Mouse (Mus musculus) liver, embryonic 15.5 days (tissue): Measurements from ENCODE around the gene Itpr1. TPM values are rescaled to one million over a fixed set of nuclear protein-coding genes. Genes with fewer than 3 reads are reported as not detected.
A peak's percentile ranks its signal among the peaks of the same experiment; 100 is the strongest.

ENCODE experiments used
- ATAC-seq: fragments of 200-750 bp; cut with Nextera tagmentation; 2 replicates; pipeline ENCODE4 v1.8.0; 2017; ENCODE audit warnings: moderate number of reproducible peaks, mild to moderate bottlenecking, moderate library complexity; ENCODE audit not compliant: insufficient read depth
- H3K27ac ChIP-seq: fragments of 300-500 bp; sonication (generic); replicated peaks from 2 replicates; pipeline ENCODE4 v1.5.1; 2015; ENCODE audit warnings: mild to moderate bottlenecking, inconsistent platforms
- H3K27me3 ChIP-seq: fragments of 300-500 bp; sonication (generic); 2 replicates; pipeline ENCODE4 v1.6.1; 2015; ENCODE audit warnings: mild to moderate bottlenecking, inconsistent platforms
- H3K36me3 ChIP-seq: fragments of 300-500 bp; sonication (generic); replicated peaks from 2 replicates; pipeline ENCODE4 v1.6.1; 2015; ENCODE audit warnings: moderate library complexity, mild to moderate bottlenecking, inconsistent platforms
- H3K4me1 ChIP-seq: fragments of 300-500 bp; sonication (generic); replicated peaks from 2 replicates; pipeline ENCODE4 v1.6.1; 2015; ENCODE audit warnings: inconsistent platforms
- H3K4me2 ChIP-seq: fragments of 300-500 bp; sonication (generic); 2 replicates; pipeline ENCODE4 v1.6.1; 2015; ENCODE audit warnings: moderate library complexity, mild to moderate bottlenecking, inconsistent platforms
- H3K4me3 ChIP-seq: fragments of 300-500 bp; sonication (generic); replicated peaks from 2 replicates; pipeline ENCODE4 v1.5.1; 2015; ENCODE audit warnings: mild to moderate bottlenecking, inconsistent platforms
- H3K9ac ChIP-seq: fragments of 300-500 bp; sonication (generic); 2 replicates; pipeline ENCODE4 v1.6.1; 2015; ENCODE audit warnings: moderate library complexity, mild to moderate bottlenecking, inconsistent platforms
- H3K9me3 ChIP-seq: fragments of 300-500 bp; sonication (generic); replicated peaks from 2 replicates; pipeline ENCODE4 v1.6.1; 2016; ENCODE audit warnings: inconsistent platforms
- WGBS: fragments of 180-500 bp; shearing (Covaris S2); methylation state at CpG from one replicate; pipeline ENCODE4 v1.1.7; 2015; ENCODE audit warnings: mixed read lengths; ENCODE audit not compliant: insufficient replicate concordance; 5-methylcytosine and 5-hydroxymethylcytosine counted together
- polyA plus RNA-seq: library from polyadenylated mRNA; unstranded; fragments of >200 nt; fragmentation: Nextera tagmentation; extraction: Ambion mirVana; gene quantifications from 2 replicates; pipeline ENCODE4 v1.2.1, GENCODE M21; 2015

Itpr1 gene
- 2.1 and 2.6 TPM in 2 replicates for polyA plus RNA-seq

GRCm38 (mm10) chr6:108212881-108213295 is at the start of gene Itpr1:
Gene Itpr1 (plus strand): TSS chr6:108213096.
- no peaks in the 10 kb centered on the region for H3K27me3 ChIP-seq
- peak within 1 kb of the TSS; percentile 59 for H3K27ac ChIP-seq
- H3K4me1 ChIP-seq, result peaks cover 27% of the 10 kb centered on the region
- H3K36me3 ChIP-seq, result no peaks in the 10 kb centered on the region
- no peaks in the 10 kb centered on the region for H3K9me3 ChIP-seq
- WGBS, result under 1% methylated on average over 27 of the region's 27 CpGs
- ATAC-seq, result peak; percentile 99
- H3K9ac ChIP-seq, result peak within 1 kb of the TSS; percentile 63
- H3K4me2 ChIP-seq, result peak within 1 kb of the TSS; percentile 95
- H3K4me3 ChIP-seq, result peak within 1 kb of the TSS; percentile 73

- ATAC-seq, result no peak
- Histone ChIP-seq H3K4me1 (no peaks in the 10 kb centered on the region), H3K27ac (no peak overlapping the region), H3K4me2 (no peak overlapping the region), H3K36me3 (no peaks in the 10 kb centered on the region), H3K27me3 (no peaks in the 10 kb centered on the region), H3K9ac (no peak overlapping the region), H3K9me3 (no peaks in the 10 kb centered on the region), H3K4me3 (no peak overlapping the region)
- 69% methylated on average over 5 of the region's 5 CpGs for WGBS
Observed at GRCm38 (mm10) chr6:108164935-108165334, 48.0 kb upstream of the Itpr1 start.

GRCm38 (mm10) chr6:108165598-108165997 is 47.3 kb upstream of the Itpr1 start:
- Histone ChIP-seq H3K27ac (no peak overlapping the region), H3K36me3 (no peaks in the 10 kb centered on the region), H3K9ac (no peak overlapping the region), H3K4me2 (no peak overlapping the region), H3K9me3 (no peaks in the 10 kb centered on the region), H3K27me3 (no peaks in the 10 kb centered on the region), H3K4me1 (no peaks in the 10 kb centered on the region), H3K4me3 (no peak overlapping the region)
- WGBS, result 42% methylated on average over 2 of the region's 2 CpGs
- ATAC-seq, result no peak

GRCm38 (mm10) chr6:108167946-108168680 is 44.8 kb upstream of the Itpr1 start:
- WGBS, result 35% methylated on average over 7 of the region's 7 CpGs
- ATAC-seq, result no peak
- H3K4me1 ChIP-seq, result no peaks in the 10 kb centered on the region
- no peak overlapping the region for H3K9ac ChIP-seq
- no peaks in the 10 kb centered on the region for H3K27me3 ChIP-seq
- H3K36me3 ChIP-seq, result peaks cover 12% of the 10 kb centered on the region; the same call in 1 of the 2 replicates
- no peak overlapping the region for H3K4me3 ChIP-seq
- H3K9me3 ChIP-seq, result no peaks in the 10 kb centered on the region
- no peak overlapping the region for H3K27ac ChIP-seq
- no peak overlapping the region for H3K4me2 ChIP-seq

- no peak overlapping the region for H3K4me3 ChIP-seq
- WGBS, result 42% methylated on average over 6 of the region's 6 CpGs
Observed at GRCm38 (mm10) chr6:108168723-108169122, 44.2 kb upstream of the Itpr1 start.

GRCm38 (mm10) chr6:108169466-108169865 is 43.4 kb upstream of the Itpr1 start:
- ATAC-seq, result no peak

More at GRCm38 (mm10) chr6:108168723-108169122, 44.2 kb upstream of the Itpr1 start:
- Histone ChIP-seq H3K27me3 (no peaks in the 10 kb centered on the region), H3K4me1 (no peaks in the 10 kb centered on the region), H3K36me3 (peaks cover 13% of the 10 kb centered on the region; the same call in 1 of the 2 replicates), H3K9me3 (no peaks in the 10 kb centered on the region), H3K4me2 (no peak overlapping the region), H3K9ac (no peak overlapping the region), H3K27ac (no peak overlapping the region)
- no peak for ATAC-seq

GRCm38 (mm10) chr6:108172219-108172618 is 40.7 kb upstream of the Itpr1 start:
- H3K9me3 ChIP-seq, result no peaks in the 10 kb centered on the region
- no peak overlapping the region for H3K9ac ChIP-seq
- 88% methylated on average over 1 of the region's 1 CpGs for WGBS
- H3K36me3 ChIP-seq, result peaks cover 13% of the 10 kb centered on the region; the same call in 1 of the 2 replicates
- H3K4me2 ChIP-seq, result no peak overlapping the region
- H3K4me3 ChIP-seq, result no peak overlapping the region
- no peak for ATAC-seq
- H3K4me1 ChIP-seq, result no peaks in the 10 kb centered on the region
- H3K27ac ChIP-seq, result no peak overlapping the region
- no peaks in the 10 kb centered on the region for H3K27me3 ChIP-seq

More at GRCm38 (mm10) chr6:108169466-108169865, 43.4 kb upstream of the Itpr1 start:
- peaks cover 13% of the 10 kb centered on the region; the same call in 1 of the 2 replicates for H3K36me3 ChIP-seq
- H3K4me1 ChIP-seq, result no peaks in the 10 kb centered on the region
- no peak overlapping the region for H3K4me3 ChIP-seq
- no peaks in the 10 kb centered on the region for H3K27me3 ChIP-seq
- no peak overlapping the region for H3K9ac ChIP-seq
- H3K4me2 ChIP-seq, result no peak overlapping the region
- 62% methylated on average over 3 of the region's 3 CpGs for WGBS
- no peaks in the 10 kb centered on the region for H3K9me3 ChIP-seq
- no peak overlapping the region for H3K27ac ChIP-seq

GRCm38 (mm10) chr6:108174181-108174580 is 38.7 kb upstream of the Itpr1 start:
- H3K4me1 ChIP-seq, result no peaks in the 10 kb centered on the region
- H3K9me3 ChIP-seq, result no peaks in the 10 kb centered on the region
- H3K27me3 ChIP-seq, result no peaks in the 10 kb centered on the region
- H3K9ac ChIP-seq, result no peak overlapping the region
- H3K36me3 ChIP-seq, result peaks cover 13% of the 10 kb centered on the region; the same call in 1 of the 2 replicates
- H3K4me2 ChIP-seq, result no peak overlapping the region
- H3K4me3 ChIP-seq, result no peak overlapping the region
- ATAC-seq, result no peak
- 63% methylated on average over 3 of the region's 3 CpGs for WGBS
- H3K27ac ChIP-seq, result no peak overlapping the region

GRCm38 (mm10) chr6:108179087-108179486 is 33.8 kb upstream of the Itpr1 start:
- no peak overlapping the region for H3K4me2 ChIP-seq
- H3K27me3 ChIP-seq, result no peaks in the 10 kb centered on the region
- H3K36me3 ChIP-seq, result no peaks in the 10 kb centered on the region
- no peak for ATAC-seq
- H3K4me3 ChIP-seq, result no peak overlapping the region
- no peaks in the 10 kb centered on the region for H3K4me1 ChIP-seq
- H3K9ac ChIP-seq, result no peak overlapping the region
- H3K9me3 ChIP-seq, result no peaks in the 10 kb centered on the region
- H3K27ac ChIP-seq, result no peak overlapping the region
- WGBS, result 55% methylated on average over 2 of the region's 2 CpGs

GRCm38 (mm10) chr6:108184847-108185684 is 27.8 kb upstream of the Itpr1 start, which contains the start of gene Sumf1:
Gene Sumf1 (minus strand): TSS chr6:108185582.
- H3K9me3 ChIP-seq, result no peaks in the 10 kb centered on the region
- peaks cover 13% of the 10 kb centered on the region for H3K4me1 ChIP-seq
- ATAC-seq, result peak; percentile 77
- peak within 1 kb of the TSS; percentile 87 for H3K4me2 ChIP-seq
- peak within 1 kb of the TSS; percentile 81 for H3K4me3 ChIP-seq
- H3K36me3 ChIP-seq, result no peaks in the 10 kb centered on the region
- no peak within 1 kb of the TSS; the same call in 1 of the 2 replicates for H3K27ac ChIP-seq
- peak within 1 kb of the TSS; percentile 64 for H3K9ac ChIP-seq
- H3K27me3 ChIP-seq, result no peaks in the 10 kb centered on the region; the same call in 1 of the 2 replicates
- 4% methylated on average over 49 of the region's 49 CpGs for WGBS

GRCm38 (mm10) chr6:108185685-108186009 is 27.2 kb upstream of the Itpr1 start:
- H3K27ac ChIP-seq, result no peak overlapping the region
- peak overlapping the region; percentile 87 for H3K4me2 ChIP-seq
- no peaks in the 10 kb centered on the region for H3K36me3 ChIP-seq
- no peaks in the 10 kb centered on the region; the same call in 1 of the 2 replicates for H3K27me3 ChIP-seq
- 11% methylated on average over 4 of the region's 4 CpGs for WGBS
- H3K4me1 ChIP-seq, result peaks cover 13% of the 10 kb centered on the region
- H3K4me3 ChIP-seq, result peak overlapping the region; percentile 81
- H3K9ac ChIP-seq, result peak overlapping the region; percentile 64
- H3K9me3 ChIP-seq, result no peaks in the 10 kb centered on the region
- no peak for ATAC-seq
